Mouse (Mus musculus): ENCODE measurements around the gene Myl6. TPM values are rescaled to one million over a fixed set of nuclear protein-coding genes. Genes with fewer than 3 reads are reported as not detected.

Gene Myl6
- polyA plus RNA-seq, 1 experiment from 2014 or later = 921 TPM

- Histone ChIP-seq H3K36me3 (ENCODE audit: control insufficient read depth, insufficient read depth, low read length) (peaks cover 70% of the 10 kb centered on the region), H3K4me1 (ENCODE audit: control insufficient read depth, insufficient read depth, low read length) (peaks cover 14% of the 10 kb centered on the region; the same call in 1 of the 2 replicates), H3K9ac (ENCODE audit: low read depth, low read length) (no peak overlapping the region), H3K27ac (ENCODE audit: low read depth, low read length) (no peak overlapping the region), H3K4me2 (replicated peaks; ENCODE audit: low read depth, low read length) (no peak overlapping the region), H3K27me3 (ENCODE audit: control insufficient read depth, insufficient read depth, low read length) (no peaks in the 10 kb centered on the region), H3K4me3 (ENCODE audit: low read length) (no peak overlapping the region), H3K9me3 (ENCODE audit: control insufficient read depth, low read length) (no peaks in the 10 kb centered on the region)
- no peak for ATAC-seq (ENCODE audit: low FRiP score, low TSS enrichment)
- WGBS = 66% methylated on average over 5 of the region's 5 CpGs
Measured at GRCm38 (mm10) chr10:128489380-128489779, 4.6 kb downstream of the Myl6 start.

- H3K9me3 ChIP-seq (ENCODE audit: control insufficient read depth, low read length) = no peaks in the 10 kb centered on the region
- no peaks in the 10 kb centered on the region for H3K27me3 ChIP-seq (ENCODE audit: control insufficient read depth, insufficient read depth, low read length)
- ATAC-seq (ENCODE audit: low FRiP score, low TSS enrichment) = no peak
- no peak overlapping the region for H3K4me2 ChIP-seq (replicated peaks; ENCODE audit: low read depth, low read length)
- no peak overlapping the region for H3K4me3 ChIP-seq (ENCODE audit: low read length)
- no peak overlapping the region for H3K9ac ChIP-seq (ENCODE audit: low read depth, low read length)
- H3K4me1 ChIP-seq (ENCODE audit: control insufficient read depth, insufficient read depth, low read length) = peaks cover 14% of the 10 kb centered on the region; the same call in 1 of the 2 replicates
- 86% methylated on average over 4 of the region's 4 CpGs for WGBS
- H3K27ac ChIP-seq (ENCODE audit: low read depth, low read length) = no peak overlapping the region
- peaks cover 76% of the 10 kb centered on the region for H3K36me3 ChIP-seq (ENCODE audit: control insufficient read depth, insufficient read depth, low read length)
Measured at GRCm38 (mm10) chr10:128488776-128489175, 5.2 kb downstream of the Myl6 start.

GRCm38 (mm10) chr10:128487861-128488712 is 5.9 kb downstream of the Myl6 start:
- H3K27me3 ChIP-seq (ENCODE audit: control insufficient read depth, insufficient read depth, low read length) = no peaks in the 10 kb centered on the region
- WGBS = 89% methylated on average over 22 of the region's 22 CpGs
- peaks cover 14% of the 10 kb centered on the region; the same call in 1 of the 2 replicates for H3K4me1 ChIP-seq (ENCODE audit: control insufficient read depth, insufficient read depth, low read length)
- no peak for ATAC-seq (ENCODE audit: low FRiP score, low TSS enrichment)
- no peak overlapping the region for H3K4me2 ChIP-seq (replicated peaks; ENCODE audit: low read depth, low read length)
- no peaks in the 10 kb centered on the region for H3K9me3 ChIP-seq (ENCODE audit: control insufficient read depth, low read length)
- peaks cover 83% of the 10 kb centered on the region for H3K36me3 ChIP-seq (ENCODE audit: control insufficient read depth, insufficient read depth, low read length)
- H3K27ac ChIP-seq (ENCODE audit: low read depth, low read length) = no peak overlapping the region
- H3K9ac ChIP-seq (ENCODE audit: low read depth, low read length) = no peak overlapping the region
- H3K4me3 ChIP-seq (ENCODE audit: low read length) = no peak overlapping the region

GRCm38 (mm10) chr10:128486370-128486769 is 7.6 kb downstream of the Myl6 start:
- no peak overlapping the region for H3K9ac ChIP-seq (ENCODE audit: low read depth, low read length)
- peaks cover 5% of the 10 kb centered on the region; the same call in 1 of the 2 replicates for H3K4me1 ChIP-seq (ENCODE audit: control insufficient read depth, insufficient read depth, low read length)
- H3K9me3 ChIP-seq (ENCODE audit: control insufficient read depth, low read length) = no peaks in the 10 kb centered on the region
- H3K4me2 ChIP-seq (replicated peaks; ENCODE audit: low read depth, low read length) = no peak overlapping the region
- no peak overlapping the region for H3K27ac ChIP-seq (ENCODE audit: low read depth, low read length)
- ATAC-seq (ENCODE audit: low FRiP score, low TSS enrichment) = no peak
- 88% methylated on average over 7 of the region's 7 CpGs for WGBS
- no peaks in the 10 kb centered on the region for H3K27me3 ChIP-seq (ENCODE audit: control insufficient read depth, insufficient read depth, low read length)
- H3K4me3 ChIP-seq (ENCODE audit: low read length) = no peak overlapping the region
- H3K36me3 ChIP-seq (ENCODE audit: control insufficient read depth, insufficient read depth, low read length) = peaks cover 95% of the 10 kb centered on the region

GRCm38 (mm10) chr10:128474366-128474765 is 19.6 kb downstream of the Myl6 start:
- no peaks in the 10 kb centered on the region for H3K27me3 ChIP-seq (ENCODE audit: control insufficient read depth, insufficient read depth, low read length)
- no peak overlapping the region for H3K4me2 ChIP-seq (replicated peaks; ENCODE audit: low read depth, low read length)
- no peaks in the 10 kb centered on the region for H3K4me1 ChIP-seq (ENCODE audit: control insufficient read depth, insufficient read depth, low read length)
- H3K36me3 ChIP-seq (ENCODE audit: control insufficient read depth, insufficient read depth, low read length) = peaks cover 90% of the 10 kb centered on the region
- no peak for ATAC-seq (ENCODE audit: low FRiP score, low TSS enrichment)
- H3K27ac ChIP-seq (ENCODE audit: low read depth, low read length) = no peak overlapping the region
- 85% methylated on average over 12 of the region's 12 CpGs for WGBS
- no peak overlapping the region for H3K4me3 ChIP-seq (ENCODE audit: low read length)
- H3K9me3 ChIP-seq (ENCODE audit: control insufficient read depth, low read length) = no peaks in the 10 kb centered on the region
- no peak overlapping the region for H3K9ac ChIP-seq (ENCODE audit: low read depth, low read length)

- Histone ChIP-seq H3K27me3 (ENCODE audit: control insufficient read depth, insufficient read depth, low read length) (no peaks in the 10 kb centered on the region), H3K4me1 (ENCODE audit: control insufficient read depth, insufficient read depth, low read length) (peaks cover 12% of the 10 kb centered on the region), H3K9ac (ENCODE audit: low read depth, low read length) (peak overlapping the region; percentile 96), H3K9me3 (ENCODE audit: control insufficient read depth, low read length) (no peaks in the 10 kb centered on the region), H3K36me3 (ENCODE audit: control insufficient read depth, insufficient read depth, low read length) (peaks cover 38% of the 10 kb centered on the region), H3K4me2 (replicated peaks; ENCODE audit: low read depth, low read length) (peak overlapping the region; percentile 64), H3K4me3 (ENCODE audit: low read length) (peak overlapping the region; percentile 95), H3K27ac (ENCODE audit: low read depth, low read length) (peak overlapping the region; percentile 95; the same call in 1 of the 2 replicates)
- no peak for ATAC-seq (ENCODE audit: low FRiP score, low TSS enrichment)
- under 1% methylated on average over 5 of the region's 5 CpGs for WGBS
Measured at GRCm38 (mm10) chr10:128460270-128460630, 33.7 kb downstream of the Myl6 start.

- Histone ChIP-seq H3K4me2 (replicated peaks; ENCODE audit: low read depth, low read length) (peak overlapping the region; percentile 64), H3K4me3 (ENCODE audit: low read length) (peak overlapping the region; percentile 95), H3K27ac (ENCODE audit: low read depth, low read length) (peak overlapping the region; percentile 95), H3K4me1 (ENCODE audit: control insufficient read depth, insufficient read depth, low read length) (peaks cover 12% of the 10 kb centered on the region), H3K9me3 (ENCODE audit: control insufficient read depth, low read length) (no peaks in the 10 kb centered on the region), H3K27me3 (ENCODE audit: control insufficient read depth, insufficient read depth, low read length) (no peaks in the 10 kb centered on the region), H3K36me3 (ENCODE audit: control insufficient read depth, insufficient read depth, low read length) (peaks cover 32% of the 10 kb centered on the region), H3K9ac (ENCODE audit: low read depth, low read length) (peak overlapping the region; percentile 96)
- 1% methylated on average over 16 of the region's 67 CpGs for WGBS
- ATAC-seq (ENCODE audit: low FRiP score, low TSS enrichment) = peak; percentile 68
Measured at GRCm38 (mm10) chr10:128459409-128460269, 34.3 kb downstream of the Myl6 start.

GRCm38 (mm10) chr10:128458719-128459408 is 35.1 kb downstream of the Myl6 start, which contains the start of gene Smarcc2:
TSS of gene Smarcc2 (plus strand) at chr10:128459248.
- Histone ChIP-seq H3K9me3 (ENCODE audit: control insufficient read depth, low read length) (no peaks in the 10 kb centered on the region), H3K4me1 (ENCODE audit: control insufficient read depth, insufficient read depth, low read length) (peaks cover 12% of the 10 kb centered on the region), H3K4me2 (replicated peaks; ENCODE audit: low read depth, low read length) (peak within 1 kb of the TSS; percentile 64), H3K27me3 (ENCODE audit: control insufficient read depth, insufficient read depth, low read length) (no peaks in the 10 kb centered on the region), H3K9ac (ENCODE audit: low read depth, low read length) (peak within 1 kb of the TSS; percentile 96), H3K27ac (ENCODE audit: low read depth, low read length) (peak within 1 kb of the TSS; percentile 95), H3K4me3 (ENCODE audit: low read length) (peak within 1 kb of the TSS; percentile 95), H3K36me3 (ENCODE audit: control insufficient read depth, insufficient read depth, low read length) (peaks cover 24% of the 10 kb centered on the region)
- ATAC-seq (ENCODE audit: low FRiP score, low TSS enrichment) = peak; percentile 80
- WGBS = 0% methylated on average over 63 of the region's 86 CpGs

Data from kidney, embryonic 14.5 days (tissue).